Mouse (Mus musculus) MEL (cell line): Measurements from ENCODE around the gene Kcnh4. TPM values are rescaled to one million over a fixed set of nuclear protein-coding genes. Genes with fewer than 3 reads are reported as not detected.

Experiments used
- DNase-seq: peaks from one replicate; pipeline ENCODE4 v3.0.0; 2011; ENCODE audit warnings: low read depth, low spot score
- H3K27ac ChIP-seq: 2 replicates; pipeline ENCODE4 v1.5.1; 2012; ENCODE audit warnings: low read depth, mild to moderate bottlenecking, control low read depth, low read length, moderate library complexity; ENCODE audit not compliant: control insufficient read depth
- H3K27me3 ChIP-seq, 2 experiments: fragments of 150-350 bp in 1 of 2; sonication (generic) in 1 of 2; 2 replicates each; pipeline ENCODE4 v1.6.1; 2012; ENCODE audit warnings: low read length in 2 of 2, mild to moderate bottlenecking in 2 of 2, improper control_type of control experiment in 1 of 2, moderate library complexity in 1 of 2; ENCODE audit not compliant: insufficient read depth in 2 of 2, control insufficient read depth in 1 of 2
- H3K36me3 ChIP-seq, 2 experiments: 2 replicates each; pipeline ENCODE4 v1.6.1; 2012 to 2014; ENCODE audit warnings: low read length in 2 of 2, improper control_type of control experiment in 1 of 2, inconsistent platforms in 1 of 2, mild to moderate bottlenecking in 1 of 2; ENCODE audit not compliant: insufficient read depth in 2 of 2, control insufficient read depth in 1 of 2
- H3K4me1 ChIP-seq, 2 experiments: fragments of 150-350 bp in 1 of 2; sonication (generic) in 1 of 2; 2 replicates each; pipeline ENCODE4 v1.6.1; 2012; ENCODE audit warnings: low read length in 2 of 2, improper control_type of control experiment in 1 of 2, mild to moderate bottlenecking in 1 of 2; ENCODE audit not compliant: insufficient read depth in 2 of 2, control insufficient read depth in 1 of 2
- H3K4me3 ChIP-seq, 2 experiments: fragments of 150-350 bp in 1 of 2; sonication (generic) in 1 of 2; 2 replicates each; pipeline ENCODE4 v1.5.1; 2012; ENCODE audit warnings: low read depth in 2 of 2, low read length in 2 of 2, mild to moderate bottlenecking in 2 of 2, moderate library complexity in 2 of 2, control low read depth in 1 of 2, improper control_type of control experiment in 1 of 2; ENCODE audit not compliant: control insufficient read depth in 1 of 2, insufficient read depth in 1 of 2
- H3K79me2 ChIP-seq: 2 replicates; pipeline ENCODE4 v1.6.1; 2012; ENCODE audit warnings: mild to moderate bottlenecking, low read length, moderate library complexity; ENCODE audit not compliant: control insufficient read depth, poor library complexity, insufficient read depth
- H3K9ac ChIP-seq: 2 replicates; pipeline ENCODE4 v1.6.1; 2012; ENCODE audit warnings: low read depth, mild to moderate bottlenecking, control low read depth, low read length, moderate library complexity; ENCODE audit not compliant: control insufficient read depth, poor library complexity, severe bottlenecking
- H3K9me3 ChIP-seq: fragments of 150-350 bp; sonication (generic); replicated peaks from 2 replicates; pipeline ENCODE4 v1.6.1; 2012; ENCODE audit warnings: mild to moderate bottlenecking, low read length, improper control_type of control experiment, moderate library complexity; ENCODE audit not compliant: insufficient read depth
- BHLHE40 ChIP-seq: IDR thresholded peaks from 2 replicates; pipeline ENCODE4 v1.6.1; 2012; ENCODE audit warnings: low read depth, mild to moderate bottlenecking, inconsistent platforms, low read length, improper control_type of control experiment, borderline replicate concordance
- CHD2 ChIP-seq: IDR thresholded peaks from 2 replicates; pipeline ENCODE4 v1.6.1; 2011; ENCODE audit warnings: low read length, improper control_type of control experiment
- CTCF ChIP-seq, 3 experiments: IDR thresholded peaks in 2 of 3; conservative IDR thresholded peaks in 1 of 3; 2 replicates each; pipeline ENCODE4 v1.5.1; 2011 to 2012; ENCODE audit warnings: low read length in 3 of 3, low read depth in 2 of 3, mild to moderate bottlenecking in 2 of 3, improper control_type of control experiment in 1 of 3, inconsistent platforms in 1 of 3, mixed read lengths in 1 of 3, moderate library complexity in 1 of 3; ENCODE audit not compliant: control insufficient read depth in 1 of 3, insufficient read depth in 1 of 3, poor library complexity in 1 of 3, severe bottlenecking in 1 of 3
- E2F4 ChIP-seq: IDR thresholded peaks from 2 replicates; pipeline ENCODE4 v1.6.1; 2011; ENCODE audit warnings: low read depth, low read length, improper control_type of control experiment, borderline replicate concordance
- ELF1 ChIP-seq: IDR thresholded peaks from 2 replicates; pipeline ENCODE4 v1.6.1; 2014; ENCODE audit warnings: low read depth, mild to moderate bottlenecking, inconsistent platforms, low read length, improper control_type of control experiment, moderate library complexity
- EP300 ChIP-seq, 2 experiments: IDR thresholded peaks; 2 replicates each; pipeline ENCODE4 v1.6.1; 2011; ENCODE audit warnings: improper control_type of control experiment in 2 of 2, low read length in 2 of 2, low read depth in 1 of 2, mild to moderate bottlenecking in 1 of 2
- ETS1 ChIP-seq: IDR thresholded peaks from 2 replicates; pipeline ENCODE4 v1.6.1; 2012; ENCODE audit warnings: low read depth, mild to moderate bottlenecking, inconsistent platforms, low read length, improper control_type of control experiment, moderate library complexity
- GABPA ChIP-seq: IDR thresholded peaks from 2 replicates; pipeline ENCODE4 v1.6.1; 2012; ENCODE audit warnings: low read depth, mild to moderate bottlenecking, inconsistent platforms, low read length, improper control_type of control experiment, moderate library complexity
- HCFC1 ChIP-seq: IDR thresholded peaks from 2 replicates; pipeline ENCODE4 v1.6.1; 2012; ENCODE audit warnings: low read depth, mild to moderate bottlenecking, inconsistent platforms, low read length, improper control_type of control experiment, moderate library complexity
- JUND ChIP-seq: IDR thresholded peaks from 2 replicates; pipeline ENCODE4 v1.6.1; 2011; ENCODE audit warnings: low read depth, mild to moderate bottlenecking, improper control_type of control experiment, low read length
- KAT2A ChIP-seq: conservative IDR thresholded peaks from 2 replicates; pipeline ENCODE4 v1.6.1; 2012; ENCODE audit warnings: low read depth, low read length, improper control_type of control experiment, inconsistent platforms
- MAFK ChIP-seq: IDR thresholded peaks from 2 replicates; pipeline ENCODE4 v1.6.1; 2011; ENCODE audit warnings: low read depth, mild to moderate bottlenecking, low read length, improper control_type of control experiment, borderline replicate concordance
- MAX ChIP-seq: IDR thresholded peaks from 2 replicates; pipeline ENCODE4 v1.6.1; 2011; ENCODE audit warnings: low read length, improper control_type of control experiment
- MAZ ChIP-seq: IDR thresholded peaks from 2 replicates; pipeline ENCODE4 v1.6.1; 2012; ENCODE audit warnings: low read depth, mild to moderate bottlenecking, inconsistent platforms, low read length, improper control_type of control experiment
- MXI1 ChIP-seq: IDR thresholded peaks from 2 replicates; pipeline ENCODE4 v1.6.1; 2011; ENCODE audit warnings: mild to moderate bottlenecking, low read depth, low read length, improper control_type of control experiment
- MYB ChIP-seq: IDR thresholded peaks from 2 replicates; pipeline ENCODE4 v1.6.1; 2011; ENCODE audit warnings: mild to moderate bottlenecking, low read depth, low read length, improper control_type of control experiment
- MYC ChIP-seq: IDR thresholded peaks from 2 replicates; pipeline ENCODE4 v1.6.1; 2011; ENCODE audit warnings: low read depth, mild to moderate bottlenecking, low read length, improper control_type of control experiment, moderate library complexity
- NELFE ChIP-seq: IDR thresholded peaks from 2 replicates; pipeline ENCODE4 v1.6.1; 2011; ENCODE audit warnings: low read depth, low read length, improper control_type of control experiment
- NRF1 ChIP-seq: IDR thresholded peaks from 2 replicates; pipeline ENCODE4 v1.6.1; 2014; ENCODE audit warnings: low read depth, mild to moderate bottlenecking, inconsistent platforms, low read length, improper control_type of control experiment, moderate library complexity; ENCODE audit not compliant: poor library complexity, insufficient read depth, severe bottlenecking
- POLR2A ChIP-seq, 2 experiments: IDR thresholded peaks; 2 replicates each; pipeline ENCODE4 v1.6.1; 2011 to 2012; ENCODE audit warnings: low read length in 2 of 2, mild to moderate bottlenecking in 2 of 2, control low read depth in 1 of 2, improper control_type of control experiment in 1 of 2, low read depth in 1 of 2, moderate library complexity in 1 of 2; ENCODE audit not compliant: control insufficient read depth in 1 of 2, insufficient read depth in 1 of 2, poor library complexity in 1 of 2
- POLR2AphosphoS2 ChIP-seq: IDR thresholded peaks from 2 replicates; pipeline ENCODE4 v1.6.1; 2011; ENCODE audit warnings: low read length, improper control_type of control experiment
- POLR2AphosphoS5 ChIP-seq: IDR thresholded peaks from 2 replicates; pipeline ENCODE4 v1.6.1; 2012; ENCODE audit warnings: low read depth, borderline replicate concordance, mild to moderate bottlenecking, inconsistent platforms, low read length, moderate library complexity, mixed read lengths
- RAD21 ChIP-seq: IDR thresholded peaks from 2 replicates; pipeline ENCODE4 v1.6.1; 2011; ENCODE audit warnings: mild to moderate bottlenecking, low read depth, low read length, improper control_type of control experiment
- SIN3A ChIP-seq: IDR thresholded peaks from 2 replicates; pipeline ENCODE4 v1.6.1; 2012; ENCODE audit warnings: low read length, improper control_type of control experiment, inconsistent platforms
- UBTF ChIP-seq: IDR thresholded peaks from 2 replicates; pipeline ENCODE4 v1.6.1; 2012; ENCODE audit warnings: low read depth, mild to moderate bottlenecking, inconsistent platforms, low read length, improper control_type of control experiment, moderate library complexity, borderline replicate concordance; ENCODE audit not compliant: insufficient read depth
- USF1 ChIP-seq: IDR thresholded peaks from 2 replicates; pipeline ENCODE4 v1.6.1; 2014; ENCODE audit warnings: low read depth, mild to moderate bottlenecking, inconsistent platforms, low read length, improper control_type of control experiment, moderate library complexity
- USF2 ChIP-seq, 2 experiments: IDR thresholded peaks; 2 replicates each; pipeline ENCODE4 v1.6.1; 2011 to 2012; ENCODE audit warnings: improper control_type of control experiment in 2 of 2, low read length in 2 of 2, borderline replicate concordance in 1 of 2, inconsistent platforms in 1 of 2, low read depth in 1 of 2, mild to moderate bottlenecking in 1 of 2; ENCODE audit not compliant: insufficient read depth in 1 of 2
- ZC3H11A ChIP-seq: IDR thresholded peaks from 2 replicates; pipeline ENCODE4 v1.6.1; 2012; ENCODE audit warnings: low read depth, mild to moderate bottlenecking, inconsistent platforms, low read length, improper control_type of control experiment
- ZKSCAN1 ChIP-seq: IDR thresholded peaks from 2 replicates; pipeline ENCODE4 v1.6.1; 2012; ENCODE audit warnings: low read depth, mild to moderate bottlenecking, inconsistent platforms, low read length, improper control_type of control experiment, moderate library complexity
- ZMIZ1 ChIP-seq: IDR thresholded peaks from 2 replicates; pipeline ENCODE4 v1.6.1; 2012; ENCODE audit warnings: low read depth, mild to moderate bottlenecking, inconsistent platforms, low read length, improper control_type of control experiment, moderate library complexity
- polyA plus RNA-seq, 2 experiments: library from polyadenylated mRNA; stranded (reverse) in 1 of 2; unstranded in 1 of 2; fragments of >175 nt in 1 of 2; fragments of >200 nt in 1 of 2; gene quantifications; 2 replicates each; pipeline versions ENCODE4 v1.2.1 to v1.2.4; 2012; ENCODE audit warnings: low replicate concordance in 2 of 2, low read depth in 1 of 2; ENCODE audit not compliant: insufficient read length in 2 of 2, insufficient read depth in 1 of 2, missing spikeins in 1 of 2
- total RNA-seq: library from RNA; depleted of rRNA; stranded (reverse); fragments of 300-350 nt; gene quantifications from 2 replicates; pipeline ENCODE4 v1.2.3, GENCODE M21; 2012

Gene Kcnh4
- total and polyA plus RNA-seq, 3 experiments = 0.04 to 0.08 TPM; not detected in 1

DNA sequence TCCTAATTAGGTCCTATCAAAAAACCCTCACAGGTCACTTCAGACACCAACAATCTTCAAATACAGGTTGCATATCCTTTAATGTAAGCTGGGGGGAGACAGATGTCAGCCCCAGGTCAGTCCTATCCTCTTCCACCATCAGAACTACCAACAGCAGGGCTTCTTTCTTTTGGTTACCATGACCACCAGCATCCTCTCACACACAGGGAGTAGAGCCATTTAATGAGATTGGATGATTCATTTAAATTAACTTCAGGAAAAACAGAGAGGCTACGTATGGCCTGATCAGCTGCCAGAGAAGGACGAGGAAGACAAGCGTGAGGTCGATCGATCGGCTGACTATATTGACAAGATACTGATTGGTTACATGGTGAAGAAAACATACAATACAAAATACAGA lies 44.8 kb downstream of the Kcnh4 start:
- H3K9me3 ChIP-seq = no peaks in the 10 kb centered on the region
- no peak for DNase-seq
- H3K79me2 ChIP-seq = peaks cover 18% of the 10 kb centered on the region
- H3K4me1 ChIP-seq = peaks cover 5 to 29% of the 10 kb centered on the region in 2 experiments; a peak in 3 of 4 replicates
- no peak overlapping the region for H3K27ac ChIP-seq
- no peak overlapping the region for H3K9ac ChIP-seq
- TF ChIP-seq ETS1 (no peak), MAZ (no peak), POLR2AphosphoS2 (no peak), BHLHE40 (no peak), POLR2AphosphoS5 (no peak), SIN3A (no peak), CTCF (IDR thresholded peaks at IDR 0.05 in 2 of 3, conservative IDR thresholded peaks at IDR 0.05 in 1 of 3; ENCODE audit: control insufficient read depth in 1 of 3, insufficient read depth in 1 of 3, low read depth in 2 of 3, low read length in 3 of 3, poor library complexity in 1 of 3, severe bottlenecking in 1 of 3) (no peak), ZMIZ1 (no peak), MYB (no peak), NRF1 (no peak)
- TF ChIP-seq, all 39 proteins: peak for 0
- peaks cover 7 to 28% of the 10 kb centered on the region in 2 experiments for H3K36me3 ChIP-seq
- H3K4me3 ChIP-seq = no peak overlapping the region
- no peaks in the 10 kb centered on the region for H3K27me3 ChIP-seq

DNA sequence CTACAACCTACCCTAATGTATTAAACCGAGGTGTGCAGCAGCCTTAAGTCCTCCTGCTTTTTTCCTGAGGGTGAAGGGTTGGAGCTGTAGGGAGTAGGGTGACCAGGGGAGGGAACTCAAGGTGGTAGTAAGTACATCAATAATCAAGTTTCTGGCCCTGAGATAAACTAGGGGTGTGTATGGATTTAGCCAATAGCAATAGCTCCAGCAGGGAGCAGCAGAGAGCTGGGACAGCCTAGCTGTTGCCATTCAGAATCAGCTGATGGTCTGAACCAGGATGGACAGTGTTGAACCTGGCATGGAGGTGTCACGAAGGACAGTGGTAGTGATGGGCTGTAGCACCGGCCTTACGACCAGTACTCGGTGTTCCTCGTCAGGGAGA lies 45.2 kb downstream of the Kcnh4 start:
- DNase-seq = peak; percentile 88
- Histone ChIP-seq H3K4me3 (peak overlapping the region in 1 of 2 experiments; percentile 32; a peak in 3 of 4 replicates), H3K79me2 (peaks cover 14% of the 10 kb centered on the region), H3K27ac (peak overlapping the region; percentile 77), H3K9ac (peak overlapping the region; percentile 64; the same call in 1 of the 2 replicates), H3K27me3 (no peaks in the 10 kb centered on the region), H3K9me3 (no peaks in the 10 kb centered on the region), H3K4me1 (peaks cover 5 to 27% of the 10 kb centered on the region in 2 experiments; a peak in 3 of 4 replicates), H3K36me3 (peaks cover 6 to 28% of the 10 kb centered on the region in 2 experiments)
- TF ChIP-seq CTCF (IDR thresholded peaks at IDR 0.05 in 2 of 3, conservative IDR thresholded peaks at IDR 0.05 in 1 of 3; ENCODE audit: control insufficient read depth in 1 of 3, insufficient read depth in 1 of 3, low read depth in 2 of 3, low read length in 3 of 3, poor library complexity in 1 of 3, severe bottlenecking in 1 of 3) (peak; percentile 79 to 88 (median 81)), ETS1 (0 out of 2 replicates have a peak, but pooled peaks have one; percentile 43), E2F4 (no peak), RAD21 (peak; percentile 81), GABPA (no peak), SIN3A (no peak; the same call in 1 of the 2 replicates), KAT2A (no peak), NELFE (no peak), POLR2AphosphoS5 (no peak), MAX (no peak), POLR2A (IDR thresholded peaks at IDR 0.05; ENCODE audit: control insufficient read depth in 1 of 2, insufficient read depth in 1 of 2, low read depth in 1 of 2, low read length in 2 of 2, poor library complexity in 1 of 2) (no peak), ZC3H11A (peak; percentile 71), UBTF (no peak), MYB (no peak), CHD2 (no peak), NRF1 (no peak), JUND (no peak), MYC (no peak), MXI1 (peak; percentile 35; the same call in 1 of the 2 replicates), USF1 (no peak), ZKSCAN1 (no peak), ELF1 (0 out of 2 replicates have a peak, but pooled peaks have one; percentile 31), EP300 (IDR thresholded peaks at IDR 0.05; ENCODE audit: low read depth in 1 of 2, low read length in 2 of 2) (peak; percentile 11 to 23; a peak in 1 of 4 replicates), MAFK (no peak), HCFC1 (0 out of 2 replicates have a peak, but pooled peaks have one; percentile 50), USF2 (IDR thresholded peaks at IDR 0.05; ENCODE audit: borderline replicate concordance in 1 of 2, insufficient read depth in 1 of 2, low read depth in 1 of 2, low read length in 2 of 2) (no peak)
